In the genomic region with DNA sequence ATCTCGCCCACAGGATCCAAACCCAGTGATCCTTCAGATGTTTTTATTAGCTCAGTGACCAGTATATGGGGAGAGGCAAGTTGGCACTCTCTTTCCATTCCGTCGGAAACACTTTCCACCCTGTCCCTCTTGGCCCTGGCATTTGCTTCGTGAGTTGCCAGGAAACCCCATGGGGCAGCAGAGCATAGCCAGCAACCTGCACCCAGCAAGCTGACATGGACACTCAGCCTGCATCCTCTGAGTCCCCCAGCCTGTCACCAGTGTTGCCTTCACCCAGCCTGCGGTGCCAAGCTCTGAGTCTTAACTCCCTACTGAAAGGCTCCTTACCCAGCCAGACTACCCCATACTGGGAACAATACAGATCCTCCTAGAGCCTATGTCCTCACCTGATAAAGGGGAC, we compare ENCODE assay signal across 18 mouse cellular contexts.
DNase-seq lines count a peak whose midpoint lies in the region; ATAC-seq and TF ChIP-seq lines count a peak whose summit lies in the region.
"Had no signal": no experiment of that assay in that cellular context is flagged by ENCODE, and none has a peak within 500 bp of the region (broad histone marks: within the 10 kb centered on the region; RNA-seq: fewer than 3 reads in every experiment).

No protein-coding gene starts in this region.

- no peaks in the 10 kb centered on the region for H3K36me3 ChIP-seq in thymus, adult 2 months (ENCODE audit: control insufficient read depth, insufficient read depth, low read length)
- H3K36me3 ChIP-seq: forebrain, embryonic 15.5 days; limb, embryonic 15.5 days; liver, embryonic 15.5 days; midbrain, embryonic 13.5 days had no signal

- peak; percentile 17 for DNase-seq in gastrocnemius, postnatal 25 days
- no peak for DNase-seq in gastrocnemius, postnatal 4 days (ENCODE audit: low spot score in 2 of 2)
- peak; percentile 33 for DNase-seq in testis, postnatal 10 days (ENCODE audit: low spot score)
- DNase-seq in testis, postnatal 14 days (ENCODE audit: low spot score), result no peak
- DNase-seq in cerebellum, adult 9-10 months, result peak; percentile 43
- no peak for DNase-seq in thymus, adult 2 months
- DNase-seq: embryo, embryonic 11 days; kidney, adult 11 months; layer of hippocampus, postnatal 36 days; right cerebral cortex, postnatal 25 days; thymus, postnatal 36 days had no signal

- H3K4me1 ChIP-seq in thymus, adult 2 months (replicated peaks; ENCODE audit: control insufficient read depth, insufficient read depth, low read length), result no peaks in the 10 kb centered on the region
- H3K4me1 ChIP-seq: liver, embryonic 15.5 days had no signal

- TF ChIP-seq CTCF in thymus, adult 2 months (IDR thresholded peaks at IDR 0.05; ENCODE audit: borderline replicate concordance, control insufficient read depth, extremely low read depth, insufficient read depth, low read length, poor library complexity), result no peak

- ATAC-seq in activated CD4-positive, CD25-positive, alpha-beta regulatory T cell, adult 4 months, result no peak
- ATAC-seq: forebrain, embryonic 15.5 days; midbrain, embryonic 13.5 days had no signal

- no peak overlapping the region for H3K27ac ChIP-seq in thymus, adult 2 months (ENCODE audit: control insufficient read depth, insufficient read depth, low read length)
- H3K27ac ChIP-seq: forebrain, embryonic 15.5 days; limb, embryonic 15.5 days; liver, embryonic 15.5 days; midbrain, embryonic 13.5 days; stomach, postnatal 0 days had no signal

- H3K4me3 ChIP-seq in thymus, adult 2 months (ENCODE audit: control insufficient read depth, insufficient read depth, low read length), result no peak overlapping the region
- H3K4me3 ChIP-seq: forebrain, embryonic 15.5 days; limb, embryonic 15.5 days; liver, embryonic 15.5 days; midbrain, embryonic 13.5 days; myocyte had no signal

- no peaks in the 10 kb centered on the region for H3K27me3 ChIP-seq in thymus, adult 2 months (ENCODE audit: control insufficient read depth, insufficient read depth, low read length)
- H3K27me3 ChIP-seq: forebrain, embryonic 15.5 days; midbrain, embryonic 13.5 days had no signal

- 97% methylated on average over 5 of the region's 5 CpGs for WGBS in thymus, adult 2 months

- no peak for TF ChIP-seq POLR2A in thymus, adult 2 months (IDR thresholded peaks at IDR 0.05; ENCODE audit: control insufficient read depth, extremely low read depth, insufficient read depth, low read length, poor library complexity)

Comparison
In these comparisons a context has a peak if more than half of its experiments do, and no peak if none do; other contexts are left out.
1. DNase-seq: peak in gastrocnemius, postnatal 25 days (single experiment), testis, postnatal 10 days (single experiment) and cerebellum, adult 9-10 months (single experiment); none in gastrocnemius, postnatal 4 days (0 of 2), testis, postnatal 14 days (single experiment) and thymus, adult 2 months (single experiment).